Mouse (Mus musculus) spleen, adult 2 months (tissue): ENCODE results near the gene Tmem59l. TPM values are rescaled to one million over a fixed set of nuclear protein-coding genes. Genes with fewer than 3 reads are reported as not detected.

Experiments
- DNase-seq, 2 experiments: peaks; one replicate each; pipeline versions ENCODE4 v3.0.0 to v3.0.0-alpha.2; 2012 to 2021; ENCODE audit warnings: low spot score in 2 of 2, low read depth in 1 of 2
- H3K27ac ChIP-seq: fragments of 200-500 bp; 2 replicates; pipeline ENCODE4 v1.5.1; 2012; ENCODE audit warnings: low read length, inconsistent platforms; ENCODE audit not compliant: insufficient read depth
- H3K27me3 ChIP-seq: fragments of 200-500 bp; 2 replicates; pipeline ENCODE4 v1.6.1; 2012; ENCODE audit warnings: mild to moderate bottlenecking, moderate library complexity, low read length, inconsistent platforms; ENCODE audit not compliant: control insufficient read depth, insufficient read depth
- H3K36me3 ChIP-seq: fragments of 200-500 bp; 2 replicates; pipeline ENCODE4 v1.6.1; 2012; ENCODE audit warnings: mild to moderate bottlenecking, low read length, inconsistent platforms; ENCODE audit not compliant: control insufficient read depth, insufficient read depth
- H3K4me1 ChIP-seq: fragments of 200-500 bp; 2 replicates; pipeline ENCODE4 v1.6.1; 2011; ENCODE audit warnings: inconsistent platforms; ENCODE audit not compliant: control insufficient read depth, insufficient read depth, insufficient read length
- H3K4me3 ChIP-seq: fragments of 200-500 bp; 2 replicates; pipeline ENCODE4 v1.5.1; 2011; ENCODE audit warnings: mild to moderate bottlenecking, inconsistent platforms; ENCODE audit not compliant: insufficient read depth, insufficient read length; ENCODE audit errors: extremely low read depth
- CTCF ChIP-seq: fragments of 200-500 bp; IDR thresholded peaks from 2 replicates; pipeline ENCODE4 v1.5.1; 2011; ENCODE audit warnings: mild to moderate bottlenecking, inconsistent platforms; ENCODE audit not compliant: insufficient read depth, insufficient read length, insufficient replicate concordance; ENCODE audit errors: extremely low read depth
- POLR2A ChIP-seq: fragments of 200-500 bp; IDR thresholded peaks from 2 replicates; pipeline ENCODE4 v1.6.1; 2011; ENCODE audit warnings: low read depth, low read length, inconsistent platforms
- WGBS: fragments of 180-500 bp; shearing (Covaris S2); methylation state at CpG from one replicate; pipeline ENCODE4 v1.1.7; 2018; 5-methylcytosine and 5-hydroxymethylcytosine counted together
- polyA plus RNA-seq: library from polyadenylated mRNA; depleted of rRNA; stranded (reverse); fragments of >200 nt; gene quantifications from 2 replicates; pipeline ENCODE4 v1.2.3, GENCODE M21; 2012

Tmem59l gene
- polyA plus RNA-seq, 1 experiment: not detected

GRCm38 (mm10) chr8:70476333-70477268, 10.6 kb downstream of the Tmem59l start, which contains the start of gene Klhl26:
Klhl26 (minus strand) TSS chr8:70476968.
- DNase-seq: peak; percentile 93 to 96
- Histone ChIP-seq H3K4me1 (peaks cover 5% of the 10 kb centered on the region; the same call in 1 of the 2 replicates), H3K27me3 (no peaks in the 10 kb centered on the region), H3K36me3 (no peaks in the 10 kb centered on the region), H3K27ac (no peak within 1 kb of the TSS; the same call in 1 of the 2 replicates), H3K4me3 (peak within 1 kb of the TSS; percentile 70)
- WGBS: under 1% methylated on average over 53 of the region's 53 CpGs
- no peak for TF ChIP-seq CTCF
- TF ChIP-seq POLR2A: no peak

GRCm38 (mm10) chr8:70471856-70472255, 15.3 kb downstream of the Tmem59l start:
- WGBS: over 99% methylated on average over 7 of the region's 7 CpGs
- Histone ChIP-seq H3K4me1 (no peaks in the 10 kb centered on the region; the same call in 1 of the 2 replicates), H3K27ac (no peak overlapping the region), H3K27me3 (no peaks in the 10 kb centered on the region), H3K36me3 (no peaks in the 10 kb centered on the region), H3K4me3 (no peak overlapping the region)
- TF ChIP-seq POLR2A (no peak), CTCF (no peak)
- DNase-seq: no peak

- no peaks in the 10 kb centered on the region for H3K36me3 ChIP-seq
- H3K4me3 ChIP-seq: no peak overlapping the region
- DNase-seq: no peak
- WGBS: 89% methylated on average over 2 of the region's 2 CpGs
- H3K27ac ChIP-seq: no peak overlapping the region
- no peaks in the 10 kb centered on the region for H3K27me3 ChIP-seq
- no peak for TF ChIP-seq CTCF
- TF ChIP-seq POLR2A: no peak
- H3K4me1 ChIP-seq: no peaks in the 10 kb centered on the region; the same call in 1 of the 2 replicates
Observed at GRCm38 (mm10) chr8:70469938-70470337, 17.2 kb downstream of the Tmem59l start.

- WGBS: 55% methylated on average over 10 of the region's 10 CpGs
Observed at GRCm38 (mm10) chr8:70469295-70469916, 17.8 kb downstream of the Tmem59l start.

GRCm38 (mm10) chr8:70468733-70469132, 18.4 kb downstream of the Tmem59l start:
- Histone ChIP-seq H3K27ac (no peak overlapping the region), H3K36me3 (no peaks in the 10 kb centered on the region), H3K27me3 (no peaks in the 10 kb centered on the region), H3K4me3 (no peak overlapping the region), H3K4me1 (no peaks in the 10 kb centered on the region; the same call in 1 of the 2 replicates)
- no peak for DNase-seq
- TF ChIP-seq POLR2A (no peak), CTCF (no peak)
- WGBS: 92% methylated on average over 4 of the region's 4 CpGs

More at GRCm38 (mm10) chr8:70469295-70469916, 17.8 kb downstream of the Tmem59l start:
- no peak for DNase-seq
- Histone ChIP-seq H3K4me1 (no peaks in the 10 kb centered on the region; the same call in 1 of the 2 replicates), H3K36me3 (no peaks in the 10 kb centered on the region), H3K4me3 (no peak overlapping the region), H3K27ac (no peak overlapping the region), H3K27me3 (no peaks in the 10 kb centered on the region)
- TF ChIP-seq POLR2A (no peak), CTCF (no peak)

- Histone ChIP-seq H3K4me3 (no peak overlapping the region), H3K27ac (no peak overlapping the region), H3K4me1 (no peaks in the 10 kb centered on the region; the same call in 1 of the 2 replicates), H3K27me3 (no peaks in the 10 kb centered on the region), H3K36me3 (no peaks in the 10 kb centered on the region)
- no peak for DNase-seq
- TF ChIP-seq CTCF: no peak
- no peak for TF ChIP-seq POLR2A
- 88% methylated on average over 1 of the region's 1 CpGs for WGBS
Observed at GRCm38 (mm10) chr8:70467907-70468306, 19.3 kb downstream of the Tmem59l start.
